Mouse (Mus musculus) midbrain, embryonic 13.5 days (tissue): ENCODE measurements at regions not wholly inside any gene's neighbourhood (a gene's known extent, or its start where the extent isn't known, plus 50 kb on each side); places are given as distances from the start of the nearest gene placed in this dataset.
A peak's percentile ranks its signal among the peaks of the same experiment; 100 is the strongest.

ENCODE experiments used
- ATAC-seq: fragments of 200-750 bp; cut with Nextera tagmentation; 2 replicates; pipeline ENCODE4 v1.8.0; 2017; ENCODE audit warnings: mild to moderate bottlenecking, moderate TSS enrichment, moderate library complexity
- H3K27ac ChIP-seq: fragments of 300-500 bp; sonication (generic); 2 replicates; pipeline ENCODE4 v1.5.1; 2015; ENCODE audit warnings: inconsistent platforms, mild to moderate bottlenecking, moderate library complexity
- H3K27me3 ChIP-seq: fragments of 300-500 bp; sonication (generic); 2 replicates; pipeline ENCODE4 v1.6.1; 2015; ENCODE audit warnings: mild to moderate bottlenecking, inconsistent platforms
- H3K36me3 ChIP-seq: fragments of 300-500 bp; sonication (generic); 2 replicates; pipeline ENCODE4 v1.6.1; 2015; ENCODE audit warnings: mild to moderate bottlenecking, inconsistent platforms
- H3K4me1 ChIP-seq: fragments of 300-500 bp; sonication (generic); replicated peaks from 2 replicates; pipeline ENCODE4 v1.6.1; 2015; ENCODE audit warnings: inconsistent platforms
- H3K4me2 ChIP-seq: fragments of 300-500 bp; sonication (generic); replicated peaks from 2 replicates; pipeline ENCODE4 v1.6.1; 2015; ENCODE audit warnings: moderate library complexity, mild to moderate bottlenecking, inconsistent platforms
- H3K4me3 ChIP-seq: fragments of 300-500 bp; sonication (generic); replicated peaks from 2 replicates; pipeline ENCODE4 v1.5.1; 2015; ENCODE audit warnings: mild to moderate bottlenecking, inconsistent platforms
- H3K9ac ChIP-seq: fragments of 300-500 bp; sonication (generic); replicated peaks from 2 replicates; pipeline ENCODE4 v1.6.1; 2015; ENCODE audit warnings: mild to moderate bottlenecking, inconsistent platforms
- H3K9me3 ChIP-seq: fragments of 300-500 bp; sonication (generic); 2 replicates; pipeline ENCODE4 v1.6.1; 2016; ENCODE audit warnings: mild to moderate bottlenecking, inconsistent platforms
- WGBS: fragments of 180-500 bp; shearing (Covaris S2); methylation state at CpG from one replicate; pipeline ENCODE4 v1.1.7; 2015; 5-methylcytosine and 5-hydroxymethylcytosine counted together

DNA sequence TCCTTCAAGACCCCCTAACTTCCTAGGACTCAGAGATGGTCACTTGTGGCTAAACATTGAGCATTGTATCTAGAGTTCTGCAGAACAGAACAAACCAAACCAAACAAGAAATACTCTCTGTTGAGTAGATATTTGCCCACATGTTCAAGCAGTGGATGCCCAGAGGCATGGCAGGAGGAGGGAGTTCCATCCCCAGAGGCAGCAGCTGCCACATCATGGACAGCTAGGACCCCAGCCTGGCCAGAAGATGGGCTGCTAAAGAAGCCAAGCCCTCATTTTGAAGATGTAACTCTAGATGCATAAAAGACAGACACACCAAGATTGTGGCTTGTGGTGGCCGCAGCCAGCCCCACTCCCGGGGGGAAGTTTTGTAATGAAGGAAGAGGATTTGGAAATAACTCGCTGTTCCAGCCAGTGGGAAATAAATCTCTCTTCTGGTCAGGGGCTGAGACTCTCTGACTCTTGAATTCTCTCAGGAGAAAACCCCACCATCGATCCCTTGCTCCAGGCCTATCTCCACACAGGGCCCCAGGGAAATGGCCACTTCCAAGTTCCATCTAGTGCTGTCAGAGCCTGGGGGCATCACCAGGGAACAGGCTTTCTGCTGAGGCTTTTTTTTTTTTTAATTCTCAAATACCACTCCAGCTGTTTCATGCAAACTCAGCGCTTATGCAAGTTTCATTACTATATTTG, 174.9 kb downstream of the Sox9 start:
- no peak for ATAC-seq
- H3K4me2 ChIP-seq: no peak overlapping the region
- no peaks in the 10 kb centered on the region for H3K9me3 ChIP-seq
- no peaks in the 10 kb centered on the region for H3K36me3 ChIP-seq
- peaks cover 33% of the 10 kb centered on the region for H3K4me1 ChIP-seq
- WGBS: 69% methylated on average over 5 of the region's 5 CpGs
- H3K27ac ChIP-seq: no peak overlapping the region
- H3K9ac ChIP-seq: no peak overlapping the region
- H3K4me3 ChIP-seq: no peak overlapping the region
- peaks cover 7% of the 10 kb centered on the region; the same call in 1 of the 2 replicates for H3K27me3 ChIP-seq

DNA sequence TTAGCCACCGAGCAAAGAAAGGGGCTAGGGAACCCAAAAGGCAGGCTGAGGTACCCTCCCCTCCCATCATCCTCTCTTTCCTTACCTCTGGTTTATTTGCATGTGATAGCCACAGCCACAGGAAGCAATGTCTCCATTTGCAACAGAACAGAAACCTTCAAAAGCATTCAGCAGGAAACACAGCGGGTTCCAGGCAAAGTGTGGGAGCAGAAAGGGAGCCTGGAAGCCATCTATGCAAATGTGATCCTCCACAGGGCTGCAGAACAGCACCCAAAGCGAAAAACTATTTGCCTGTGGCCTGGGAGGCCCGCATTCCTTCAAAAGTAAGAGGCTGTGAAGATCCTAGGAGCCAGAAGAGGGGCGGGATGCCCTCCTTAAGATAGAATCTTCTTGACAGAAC, 177.6 kb downstream of the Sox9 start:
- peaks cover 7% of the 10 kb centered on the region; the same call in 1 of the 2 replicates for H3K27me3 ChIP-seq
- H3K9ac ChIP-seq: no peak overlapping the region
- no peak for ATAC-seq
- no peaks in the 10 kb centered on the region for H3K9me3 ChIP-seq
- no peak overlapping the region for H3K4me2 ChIP-seq
- H3K4me1 ChIP-seq: peaks cover 26% of the 10 kb centered on the region
- WGBS: 5% methylated on average over 5 of the region's 5 CpGs
- H3K4me3 ChIP-seq: no peak overlapping the region
- no peaks in the 10 kb centered on the region for H3K36me3 ChIP-seq
- no peak overlapping the region for H3K27ac ChIP-seq

DNA sequence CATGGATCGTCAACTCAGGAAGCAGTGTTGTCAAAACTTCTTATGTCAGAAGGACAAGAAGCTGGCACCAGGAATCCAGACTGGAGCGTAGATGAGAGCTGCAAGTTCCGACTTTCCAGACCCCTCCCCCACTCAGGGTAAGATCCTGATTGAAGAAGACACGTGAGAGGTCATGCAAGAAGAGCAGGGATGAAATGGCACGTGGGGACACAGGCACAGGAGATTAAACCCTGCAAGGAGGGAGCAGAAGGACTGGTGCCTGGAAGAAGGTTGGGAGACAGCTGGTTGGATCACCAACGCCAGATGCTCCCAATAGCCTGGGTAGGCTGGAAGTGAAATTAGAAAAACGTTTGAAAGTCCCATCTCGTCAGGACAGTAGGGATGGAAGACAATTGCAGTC, 191.3 kb downstream of the Sox9 start:
- H3K4me1 ChIP-seq: peaks cover 21% of the 10 kb centered on the region
- 61% methylated on average over 8 of the region's 8 CpGs for WGBS
- no peak overlapping the region for H3K4me2 ChIP-seq
- H3K36me3 ChIP-seq: no peaks in the 10 kb centered on the region
- 0 out of 2 replicates have a peak, but pooled peaks cover under 1% of the 10 kb centered on the region for H3K27me3 ChIP-seq
- no peak overlapping the region for H3K27ac ChIP-seq
- no peak for ATAC-seq
- H3K4me3 ChIP-seq: no peak overlapping the region
- H3K9ac ChIP-seq: no peak overlapping the region
- H3K9me3 ChIP-seq: no peaks in the 10 kb centered on the region

DNA sequence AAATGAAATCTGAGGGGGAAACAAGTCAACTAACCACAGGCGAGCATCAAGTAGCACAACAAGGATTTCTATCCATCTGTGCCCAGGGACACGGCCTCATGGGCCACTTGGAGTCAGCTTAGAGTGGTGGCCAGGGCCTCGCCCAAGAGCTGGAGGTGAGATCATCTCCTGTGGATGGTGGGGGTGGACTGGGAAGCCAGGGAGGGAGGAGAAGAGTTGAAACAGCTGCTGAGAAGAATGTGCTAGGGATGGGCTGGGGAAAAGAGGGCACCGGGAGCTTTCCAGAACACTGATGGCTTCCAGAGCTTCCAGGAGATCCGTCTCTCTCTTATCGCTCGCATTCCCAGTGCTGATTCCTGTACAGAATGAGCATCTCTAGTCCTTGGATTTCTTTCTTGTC, 192.9 kb downstream of the Sox9 start:
- Histone ChIP-seq H3K4me3 (no peak overlapping the region), H3K9me3 (no peaks in the 10 kb centered on the region), H3K36me3 (no peaks in the 10 kb centered on the region), H3K27me3 (0 out of 2 replicates have a peak, but pooled peaks cover 6% of the 10 kb centered on the region), H3K4me2 (no peak overlapping the region), H3K27ac (no peak overlapping the region), H3K4me1 (peaks cover 31% of the 10 kb centered on the region), H3K9ac (no peak overlapping the region)
- ATAC-seq: no peak
- WGBS: 95% methylated on average over 7 of the region's 7 CpGs

DNA sequence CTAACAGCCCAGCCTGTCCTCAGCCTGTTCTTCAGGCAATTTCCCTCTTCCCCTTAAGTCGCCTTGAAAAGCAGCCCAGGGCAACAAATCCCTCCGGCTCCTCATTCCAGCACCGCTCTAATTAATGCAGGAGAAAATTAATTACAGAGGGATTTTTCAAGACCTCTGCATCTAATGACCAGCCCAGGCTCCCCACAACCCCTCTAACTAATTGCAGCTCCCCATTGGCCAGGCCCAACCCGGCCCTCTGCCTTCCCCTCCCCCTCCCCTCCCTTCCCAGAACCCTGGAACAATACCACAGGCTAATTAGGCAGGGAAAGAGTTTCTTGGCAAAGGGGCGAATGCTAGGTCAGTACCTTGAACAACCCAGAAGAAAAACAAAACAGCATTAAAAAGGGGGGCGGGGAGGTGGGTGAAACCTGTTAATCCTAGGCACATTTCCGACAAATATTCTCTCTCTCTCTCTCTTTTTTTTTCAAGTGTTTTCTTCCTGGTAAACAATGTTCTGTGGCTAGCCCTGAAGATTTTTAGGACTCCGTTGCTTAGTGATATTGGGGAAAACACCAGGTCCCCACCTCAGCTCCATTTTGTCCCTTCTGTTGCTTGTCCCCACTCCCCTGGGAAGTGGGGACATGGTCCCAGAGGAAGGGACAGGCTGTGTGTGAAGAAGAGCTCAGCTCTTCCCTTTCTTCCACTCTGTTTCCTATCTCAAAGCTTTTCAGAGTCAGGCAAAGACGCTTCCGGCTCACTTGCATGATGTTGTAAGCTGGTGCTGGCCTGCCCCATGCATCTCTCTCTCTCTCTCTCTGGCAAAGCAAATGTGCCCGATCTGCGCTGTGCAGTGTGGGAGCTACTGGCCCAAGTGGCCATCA, 195.1 kb downstream of the Sox9 start:
- peak; percentile 91 for ATAC-seq
- Histone ChIP-seq H3K27me3 (0 out of 2 replicates have a peak, but pooled peaks cover 6% of the 10 kb centered on the region), H3K9me3 (no peaks in the 10 kb centered on the region), H3K36me3 (no peaks in the 10 kb centered on the region), H3K4me1 (peaks cover 34% of the 10 kb centered on the region), H3K4me2 (peak overlapping the region; percentile 21; the same call in 1 of the 2 replicates), H3K27ac (peak overlapping the region; percentile 61), H3K4me3 (no peak overlapping the region), H3K9ac (0 out of 2 replicates have a peak overlapping the region, but pooled peaks have one; percentile 29)
- 9% methylated on average over 12 of the region's 12 CpGs for WGBS

DNA sequence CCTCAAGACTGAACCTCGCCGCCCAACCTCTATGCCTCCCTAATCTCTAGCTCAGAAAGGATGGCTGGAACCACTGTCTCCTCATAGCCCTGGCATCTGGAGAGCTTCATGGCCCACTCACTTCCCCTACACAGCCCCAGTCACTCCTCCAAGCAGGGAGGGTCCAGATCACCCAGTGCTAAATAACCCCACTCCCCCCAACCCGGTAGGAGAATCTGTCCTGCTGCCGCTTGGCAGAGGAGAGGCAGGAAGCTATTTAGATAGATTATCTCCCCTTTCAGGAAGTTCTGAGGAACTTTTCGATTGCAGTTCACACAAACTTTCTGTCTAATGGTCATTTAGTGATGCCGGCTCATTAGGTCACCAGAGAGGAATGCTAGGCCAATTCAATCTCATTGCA, 196.9 kb downstream of the Sox9 start:
- H3K4me1 ChIP-seq: peaks cover 51% of the 10 kb centered on the region
- H3K4me3 ChIP-seq: no peak overlapping the region
- WGBS: 70% methylated on average over 6 of the region's 6 CpGs
- H3K27me3 ChIP-seq: 0 out of 2 replicates have a peak, but pooled peaks cover 6% of the 10 kb centered on the region
- no peak overlapping the region for H3K27ac ChIP-seq
- no peak overlapping the region for H3K4me2 ChIP-seq
- H3K36me3 ChIP-seq: no peaks in the 10 kb centered on the region
- H3K9ac ChIP-seq: no peak overlapping the region
- no peak for ATAC-seq
- H3K9me3 ChIP-seq: no peaks in the 10 kb centered on the region

DNA sequence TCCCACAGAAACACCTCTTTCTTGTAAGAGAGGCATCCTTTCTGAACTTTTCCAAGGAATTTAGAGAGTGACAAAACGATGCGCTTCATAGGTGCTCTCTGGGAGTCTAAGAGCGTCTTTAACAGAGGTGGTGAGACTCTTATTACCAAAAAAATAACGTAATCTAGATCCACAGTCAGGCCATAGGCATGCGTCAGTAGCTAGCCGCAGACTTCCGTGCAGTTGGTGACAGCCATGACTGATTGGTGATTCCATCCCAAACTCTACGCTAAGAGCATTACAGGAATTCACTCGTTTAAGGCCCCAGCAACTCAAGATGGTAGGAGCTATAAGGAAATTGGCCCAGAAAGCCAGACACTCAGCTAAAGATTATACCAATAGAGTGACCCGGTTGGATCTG, 197.4 kb downstream of the Sox9 start:
- peaks cover 51% of the 10 kb centered on the region for H3K4me1 ChIP-seq
- no peak for ATAC-seq

DNA sequence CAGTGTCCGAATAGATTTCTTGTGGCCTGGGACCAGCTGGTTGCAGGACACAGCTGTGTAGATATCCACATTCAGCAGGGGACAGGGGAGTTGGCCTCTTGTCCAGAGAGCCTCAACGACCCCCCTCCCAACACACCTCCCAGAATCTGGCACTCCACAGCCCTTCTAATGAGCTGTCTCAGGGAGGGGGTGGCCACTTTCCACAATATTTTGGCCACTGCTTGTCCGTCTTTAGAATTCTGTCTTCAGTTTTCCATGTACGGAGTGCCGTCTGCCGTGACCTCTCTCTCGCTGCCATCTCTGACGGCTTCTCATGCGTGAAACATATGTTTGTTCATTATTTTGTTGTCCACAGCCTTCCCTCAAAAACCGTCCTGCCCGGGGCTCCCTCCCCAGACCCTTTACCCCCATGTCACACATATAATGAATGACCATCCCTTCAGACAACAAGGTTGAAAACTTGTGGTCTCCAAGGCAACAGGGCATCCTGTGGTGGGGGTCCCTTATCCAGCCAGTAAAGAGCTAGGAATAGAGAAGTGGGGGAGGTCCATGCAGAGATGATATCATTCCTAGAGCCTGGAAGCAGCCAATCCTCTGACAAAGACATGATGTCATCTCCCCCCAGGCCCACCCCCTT, 200.3 kb downstream of the Sox9 start:
- WGBS: 25% methylated on average over 11 of the region's 11 CpGs
- Histone ChIP-seq H3K4me1 (peaks cover 40% of the 10 kb centered on the region), H3K9me3 (no peaks in the 10 kb centered on the region), H3K27ac (peak overlapping the region; percentile 63), H3K9ac (no peak overlapping the region), H3K27me3 (peaks cover 6% of the 10 kb centered on the region; the same call in 1 of the 2 replicates), H3K4me2 (peak overlapping the region; percentile 12; the same call in 1 of the 2 replicates), H3K36me3 (no peaks in the 10 kb centered on the region), H3K4me3 (no peak overlapping the region)
- peak; percentile 80 for ATAC-seq

More for the DNA sequence above, 197.4 kb downstream of the Sox9 start:
- H3K36me3 ChIP-seq: no peaks in the 10 kb centered on the region
- no peak overlapping the region for H3K4me2 ChIP-seq
- no peak overlapping the region for H3K9ac ChIP-seq
- no peak overlapping the region for H3K4me3 ChIP-seq
- H3K27ac ChIP-seq: no peak overlapping the region
- peaks cover 6% of the 10 kb centered on the region; the same call in 1 of the 2 replicates for H3K27me3 ChIP-seq
- no peaks in the 10 kb centered on the region for H3K9me3 ChIP-seq
- 85% methylated on average over 10 of the region's 10 CpGs for WGBS

DNA sequence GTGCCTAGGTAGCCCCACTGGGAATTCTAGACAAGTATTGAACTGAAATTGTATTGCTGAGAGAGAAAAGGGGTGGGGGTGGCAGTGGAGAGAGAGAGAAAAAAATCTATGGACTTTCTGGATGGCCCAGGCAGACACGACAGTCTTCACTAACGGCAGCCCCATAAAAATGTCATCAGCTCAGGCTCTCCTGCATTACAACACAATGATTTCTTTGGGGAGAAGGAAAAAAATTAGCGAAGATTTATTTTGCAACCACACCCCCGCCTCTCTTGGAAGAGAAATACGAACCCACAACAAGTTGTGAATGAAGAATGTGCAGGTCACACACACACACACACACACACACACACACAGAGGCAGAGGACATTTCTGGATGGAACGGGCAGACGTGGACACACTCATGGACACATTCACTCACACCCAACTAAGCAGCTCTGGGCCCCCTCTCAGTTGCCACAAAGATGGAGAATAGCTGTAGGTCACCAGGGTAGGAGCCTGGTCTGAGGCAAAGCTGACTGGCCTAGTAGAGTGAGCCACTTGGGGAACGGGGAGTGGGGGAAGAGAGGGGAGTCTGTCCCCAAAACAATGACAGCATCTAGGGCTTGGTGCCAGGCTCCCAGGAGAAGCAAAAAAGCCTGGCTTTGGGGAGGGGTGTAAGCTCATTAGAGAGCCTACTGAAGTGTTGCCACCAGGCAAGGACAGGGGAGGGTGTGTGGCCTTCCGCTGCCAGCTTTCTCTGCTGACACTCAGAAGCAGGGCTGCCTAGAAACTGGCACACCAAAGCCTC, 201.0 kb downstream of the Sox9 start:
- no peak overlapping the region for H3K4me3 ChIP-seq
- peak; percentile 80 for ATAC-seq
- peaks cover 6% of the 10 kb centered on the region; the same call in 1 of the 2 replicates for H3K27me3 ChIP-seq
- peak overlapping the region; percentile 63 for H3K27ac ChIP-seq
- 0 out of 2 replicates have a peak overlapping the region, but pooled peaks have one; percentile 12 for H3K4me2 ChIP-seq
- H3K9ac ChIP-seq: no peak overlapping the region
- peaks cover 38% of the 10 kb centered on the region for H3K4me1 ChIP-seq
- H3K9me3 ChIP-seq: no peaks in the 10 kb centered on the region
- no peaks in the 10 kb centered on the region for H3K36me3 ChIP-seq
- 51% methylated on average over 9 of the region's 9 CpGs for WGBS

DNA sequence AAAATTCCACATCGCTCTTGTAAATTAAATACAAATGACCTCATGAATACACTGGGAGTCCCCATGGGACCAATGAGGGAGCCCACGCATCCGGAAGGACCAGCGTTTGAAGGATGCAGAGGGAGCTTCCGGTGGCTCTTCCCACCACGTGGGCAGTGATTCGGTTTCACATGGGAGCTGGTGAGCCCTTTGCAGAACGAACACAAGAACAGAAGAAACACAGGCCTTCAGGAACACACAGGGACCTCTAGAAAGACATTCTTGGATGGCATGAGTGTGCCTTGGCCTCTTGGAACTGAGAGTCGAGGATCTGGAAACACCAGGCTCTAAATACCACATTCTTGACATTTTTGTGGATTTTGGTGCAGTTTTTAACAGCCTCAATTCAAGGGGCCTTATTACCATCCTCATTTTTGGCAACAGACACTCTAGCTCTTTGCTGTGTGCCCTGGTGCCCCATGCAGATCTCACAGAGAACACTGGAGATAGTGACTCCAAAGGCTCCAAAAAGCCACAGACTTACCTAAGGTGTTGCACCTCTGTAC, 204.1 kb downstream of the Sox9 start:
- Histone ChIP-seq H3K4me2 (no peak overlapping the region), H3K36me3 (no peaks in the 10 kb centered on the region), H3K9me3 (no peaks in the 10 kb centered on the region), H3K9ac (no peak overlapping the region), H3K27me3 (no peaks in the 10 kb centered on the region; the same call in 1 of the 2 replicates), H3K27ac (no peak overlapping the region), H3K4me3 (no peak overlapping the region), H3K4me1 (peaks cover 51% of the 10 kb centered on the region)
- ATAC-seq: no peak
- 84% methylated on average over 9 of the region's 9 CpGs for WGBS

DNA sequence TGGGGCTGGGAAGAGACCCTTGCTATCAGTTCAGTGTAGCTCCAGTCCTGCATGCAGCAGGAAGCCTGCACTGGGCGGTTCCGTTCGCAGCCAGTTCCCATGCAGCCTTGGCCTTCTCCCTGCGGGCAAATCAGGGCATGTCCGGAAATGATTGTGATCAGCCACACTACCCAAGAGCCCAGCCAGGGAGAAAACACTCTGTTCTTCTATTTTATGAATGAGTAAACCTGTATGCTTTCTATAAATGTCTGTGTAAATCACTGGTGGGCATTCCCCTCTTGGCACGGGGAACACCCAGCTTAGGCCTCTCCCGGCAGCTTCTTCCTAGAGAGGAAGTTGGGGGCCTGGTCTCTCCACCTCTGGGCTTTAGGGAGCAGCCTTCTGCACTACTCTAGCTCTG, 205.8 kb downstream of the Sox9 start:
- WGBS: 90% methylated on average over 7 of the region's 7 CpGs
- Histone ChIP-seq H3K9me3 (no peaks in the 10 kb centered on the region), H3K27ac (no peak overlapping the region), H3K4me2 (no peak overlapping the region), H3K4me3 (no peak overlapping the region), H3K36me3 (no peaks in the 10 kb centered on the region), H3K4me1 (peaks cover 55% of the 10 kb centered on the region), H3K27me3 (no peaks in the 10 kb centered on the region; the same call in 1 of the 2 replicates), H3K9ac (no peak overlapping the region)
- ATAC-seq: no peak
